Mouse (Mus musculus) c-Kit-positive CD71-positive TER-119-negative erythroid progenitor cells, embryonic 14.5 days (primary cell): ENCODE measurements around the gene Rasip1.
"Not testable (repeated sequence)": the region's sequence is repeated elsewhere in the genome, so short reads cannot be mapped to it uniquely, and the experiment has no call there.

Experiments
- DNase-seq: peaks from one replicate; pipeline ENCODE4 v3.0.0-alpha.2; 2013; ENCODE audit warnings: low read depth

The Rasip1 gene

GRCm38 (mm10) chr7:45644872-45645590 lies 17.7 kb downstream of the Rasip1 start:
- DNase-seq: no peak

GRCm38 (mm10) chr7:45645591-45645971 lies 18.3 kb downstream of the Rasip1 start:
- DNase-seq: no peak

GRCm38 (mm10) chr7:45646671-45647070 lies 19.4 kb downstream of the Rasip1 start:
- DNase-seq: no peak

- no peak for DNase-seq
Observed at GRCm38 (mm10) chr7:45649351-45649750, 22.1 kb downstream of the Rasip1 start.

GRCm38 (mm10) chr7:45650484-45650883 lies 23.2 kb downstream of the Rasip1 start:
- DNase-seq: not testable (repeated sequence)

GRCm38 (mm10) chr7:45654424-45655047 lies 27.2 kb downstream of the Rasip1 start:
- no peak for DNase-seq

- no peak for DNase-seq
Observed at GRCm38 (mm10) chr7:45660746-45661478, 33.6 kb downstream of the Rasip1 start.

- DNase-seq: not testable (repeated sequence)
Observed at GRCm38 (mm10) chr7:45661702-45662101, 34.4 kb downstream of the Rasip1 start.

GRCm38 (mm10) chr7:45665303-45666138 lies 38.2 kb downstream of the Rasip1 start:
- DNase-seq: no peak

GRCm38 (mm10) chr7:45666161-45666560 lies 38.9 kb downstream of the Rasip1 start, which contains the start of gene Fut2:
Gene Fut2, minus strand, starts transcription at chr7:45666394.
- DNase-seq: no peak

GRCm38 (mm10) chr7:45667761-45668160 lies 40.5 kb downstream of the Rasip1 start:
- no peak for DNase-seq

- no peak for DNase-seq
Observed at GRCm38 (mm10) chr7:45668921-45669320, 41.6 kb downstream of the Rasip1 start.

GRCm38 (mm10) chr7:45677627-45678295 lies 50.5 kb downstream of the Rasip1 start:
- DNase-seq: no peak

GRCm38 (mm10) chr7:45678513-45678912 lies 51.2 kb downstream of the Rasip1 start:
- DNase-seq: no peak

GRCm38 (mm10) chr7:45679966-45680621 lies 52.8 kb downstream of the Rasip1 start:
- DNase-seq: no peak

- no peak for DNase-seq
Observed at GRCm38 (mm10) chr7:45681046-45681736, 53.9 kb downstream of the Rasip1 start.

GRCm38 (mm10) chr7:45682144-45683126 lies 55.1 kb downstream of the Rasip1 start:
- DNase-seq: peak; percentile 78

- DNase-seq: no peak
Observed at GRCm38 (mm10) chr7:45683396-45684050, 56.2 kb downstream of the Rasip1 start, which contains the start of gene Ntn5. Gene Ntn5, plus strand, starts transcription at chr7:45684022.
